Mouse (Mus musculus) activated CD4-positive, CD25-positive, alpha-beta regulatory T cell, adult 4 months (primary cell): ENCODE measurements around the gene Atp1a4. TPM values are rescaled to one million over a fixed set of nuclear protein-coding genes. Genes with fewer than 3 reads are reported as not detected.
"Not testable (repeated sequence)": the region's sequence is repeated elsewhere in the genome, so short reads cannot be mapped to it uniquely, and the experiment has no call there.

ENCODE experiments used
- ATAC-seq: one replicate; pipeline ENCODE4 v1.8.0; 2017
- polyA plus RNA-seq, 2 experiments: library from polyadenylated mRNA; unstranded; fragments of 100-300 nt; shearing (Covaris generic); gene quantifications; one replicate each; pipeline ENCODE4 v1.2.1; 2017

Atp1a4 gene
- polyA plus RNA-seq, 2 experiments from 2014 or later: not detected

- ATAC-seq: no peak
These were observed 23.5 kb upstream of the Atp1a4 start for GRCm38 (mm10) chr1:172281522-172282254.

GRCm38 (mm10) chr1:172279768-172280509 is 21.7 kb upstream of the Atp1a4 start:
- no peak for ATAC-seq

- ATAC-seq: no peak
These were observed 20.1 kb upstream of the Atp1a4 start for GRCm38 (mm10) chr1:172278328-172278727.

- ATAC-seq: peak; percentile 92
These were observed 19.0 kb upstream of the Atp1a4 start for GRCm38 (mm10) chr1:172277172-172277571.

DNA sequence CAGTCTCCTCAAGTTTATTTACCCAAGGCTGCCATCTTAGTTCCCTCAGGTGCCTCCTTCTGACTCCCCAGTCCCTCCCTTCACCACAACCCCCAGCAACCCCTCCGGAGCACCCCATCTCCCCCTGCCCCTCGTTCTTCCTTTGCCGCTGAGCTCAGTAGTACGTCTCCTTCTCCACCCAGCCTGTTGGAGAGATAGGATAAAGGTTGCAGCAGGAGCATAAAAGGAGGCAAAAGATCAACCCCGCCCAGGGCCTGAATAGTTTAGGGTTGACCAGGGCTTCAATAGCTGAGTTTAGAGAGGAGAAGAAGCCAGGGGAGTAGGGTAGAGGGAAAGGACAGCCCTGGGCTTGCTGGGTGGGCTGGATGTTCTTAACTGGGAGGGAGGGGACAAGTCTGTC is 16.3 kb upstream of the Atp1a4 start:
- ATAC-seq: no peak

GRCm38 (mm10) chr1:172274116-172274515 is 15.9 kb upstream of the Atp1a4 start:
- no peak for ATAC-seq

DNA sequence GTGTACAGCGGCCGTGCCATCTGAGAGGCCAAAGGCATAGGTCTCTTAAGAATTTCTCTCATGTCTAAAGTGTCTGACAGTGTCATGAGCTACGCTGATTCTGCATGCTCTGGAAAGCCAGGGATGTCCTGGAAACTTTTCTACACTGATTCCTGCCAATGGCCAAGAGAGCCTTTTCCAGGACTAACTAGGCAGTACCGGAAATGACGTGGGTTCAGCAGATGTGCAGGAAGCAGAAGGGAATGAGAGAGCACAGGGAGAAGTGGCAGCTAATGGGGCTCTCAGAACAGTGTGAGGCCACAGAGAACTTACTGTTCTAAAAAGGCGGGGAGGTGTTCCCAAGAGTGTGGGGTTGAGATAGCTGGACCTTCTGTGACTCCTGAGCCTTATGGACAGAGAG is 15.2 kb upstream of the Atp1a4 start:
- ATAC-seq: no peak

GRCm38 (mm10) chr1:172271765-172272164 is 13.6 kb upstream of the Atp1a4 start:
- ATAC-seq: no peak

DNA sequence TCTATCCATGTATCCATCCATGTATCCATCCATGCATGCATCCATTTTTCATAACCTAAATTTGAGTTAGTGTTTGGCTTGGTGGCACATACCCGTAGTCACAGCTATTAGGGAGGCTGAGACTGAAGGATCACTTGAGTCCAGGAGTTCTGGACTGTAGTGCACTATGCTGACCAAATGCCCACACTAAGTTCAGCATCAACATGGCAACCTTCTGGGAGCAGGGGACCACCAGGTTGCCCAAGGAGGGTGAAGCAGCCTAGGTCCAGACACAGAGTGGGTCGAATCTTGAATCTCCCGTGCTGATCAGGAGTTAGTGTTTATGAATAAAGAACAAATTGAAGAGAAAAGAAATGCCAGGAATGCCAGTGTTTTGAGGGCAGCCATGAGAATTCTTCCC is 13.0 kb upstream of the Atp1a4 start:
- no peak for ATAC-seq

DNA sequence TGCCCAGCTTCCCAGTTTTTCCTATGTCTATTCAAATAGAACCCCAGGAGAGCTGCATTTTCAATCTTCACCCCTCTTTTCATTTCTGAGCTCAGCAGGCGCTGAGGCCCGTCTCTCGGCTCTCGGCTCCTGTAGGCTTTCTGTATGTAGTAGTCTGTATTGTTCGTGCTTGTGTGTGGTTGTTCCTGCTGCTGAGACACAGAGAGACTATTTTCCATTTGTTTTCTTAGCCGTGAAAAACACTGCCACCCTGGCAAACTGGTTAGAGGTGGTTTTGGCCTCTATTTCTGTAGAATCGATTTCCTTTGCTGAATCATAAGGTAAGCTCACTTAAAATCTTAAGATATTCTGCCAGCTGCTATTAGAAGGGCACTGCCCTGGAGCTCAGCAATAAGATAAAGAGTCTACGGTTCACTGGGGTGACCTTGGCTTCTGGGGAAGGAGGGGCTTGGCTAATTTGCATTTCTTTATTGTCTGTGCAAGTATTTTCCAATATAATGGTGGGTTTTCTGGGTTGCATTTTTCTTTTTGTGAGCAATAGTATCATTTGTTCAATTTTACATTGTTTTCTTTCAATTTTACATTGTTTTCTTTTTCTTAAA is 3.4 kb upstream of the Atp1a4 start, which contains the start of gene Igsf8:
TSS of gene Igsf8 (plus strand) at position 165 of the 602 bp plus-strand sequence.
- ATAC-seq: no peak

DNA sequence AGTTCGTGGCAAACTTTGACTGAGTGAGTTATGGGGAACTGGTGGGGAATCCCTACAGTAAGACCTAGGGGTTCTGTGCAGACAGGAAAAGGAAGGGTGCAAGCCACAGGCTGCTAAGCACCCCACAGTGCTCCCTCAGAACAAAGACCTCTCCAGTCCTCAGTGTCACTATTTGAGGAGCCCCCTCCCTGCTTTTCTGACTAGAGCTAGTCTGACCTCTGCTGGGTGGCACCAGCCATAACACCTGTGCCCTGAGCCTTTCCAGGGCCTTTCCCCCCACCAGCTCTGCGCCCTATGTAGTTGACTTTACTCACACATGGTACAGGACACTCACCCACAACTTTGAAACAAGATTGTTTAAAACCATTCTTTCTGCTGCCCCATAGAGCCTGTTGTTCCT is 10.5 kb downstream of the Atp1a4 start:
- ATAC-seq: peak; percentile 40

- ATAC-seq: no peak
These were observed 11.0 kb downstream of the Atp1a4 start for GRCm38 (mm10) chr1:172247216-172247615.

GRCm38 (mm10) chr1:172244645-172245044 is 13.6 kb downstream of the Atp1a4 start:
- ATAC-seq: not testable (repeated sequence)

DNA sequence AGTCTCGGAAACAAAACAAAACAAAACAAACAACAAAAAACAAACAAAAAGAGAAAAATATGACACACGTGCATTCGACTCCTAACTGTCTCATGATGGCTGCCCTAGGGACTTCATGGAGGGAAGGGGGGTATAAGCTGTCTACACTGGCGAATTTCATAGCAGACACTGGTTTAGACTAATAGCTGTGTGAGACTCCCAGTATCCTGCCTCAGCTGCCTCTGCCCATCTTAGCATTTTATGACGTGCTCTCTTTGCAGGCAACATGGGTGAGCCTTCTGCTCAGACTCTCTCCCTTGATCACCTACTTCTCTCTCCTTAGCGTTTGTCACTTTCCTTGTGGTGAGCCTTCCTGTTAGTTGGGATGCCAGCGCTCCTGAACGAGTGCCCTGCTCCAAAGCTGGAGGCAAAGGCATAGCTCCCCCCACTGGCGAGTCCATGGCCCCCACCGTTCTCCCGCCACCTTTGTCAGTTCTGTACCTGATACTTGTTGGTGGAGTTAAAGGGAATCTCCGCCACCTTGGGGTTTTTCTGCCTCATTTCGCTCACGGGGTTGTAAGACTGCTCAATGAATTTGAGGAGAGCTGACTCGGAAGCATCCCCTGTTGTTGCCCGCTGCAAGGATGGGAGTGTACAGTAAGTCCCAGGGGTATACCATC is 14.5 kb downstream of the Atp1a4 start:
- no peak for ATAC-seq

DNA sequence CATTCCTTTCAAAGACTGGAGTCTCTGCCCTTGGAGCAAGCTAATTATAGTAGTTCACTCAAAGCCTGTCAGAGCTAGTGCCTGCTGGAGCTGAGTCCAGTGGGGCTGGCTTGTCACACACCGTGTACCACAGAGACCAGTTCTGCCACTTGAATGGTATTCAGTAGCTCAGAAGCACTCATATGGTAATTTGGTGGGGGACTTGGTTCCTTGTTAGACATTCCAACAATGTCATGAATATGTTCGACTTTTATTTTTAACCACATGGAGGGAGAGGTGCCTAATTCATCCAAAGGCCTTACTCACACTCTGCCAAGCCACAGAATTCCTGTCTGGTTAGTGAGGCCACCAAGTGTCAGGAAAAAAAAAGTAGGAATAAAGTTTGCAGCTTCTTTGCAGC is 15.8 kb downstream of the Atp1a4 start:
- no peak for ATAC-seq

GRCm38 (mm10) chr1:172240945-172241708 is 17.1 kb downstream of the Atp1a4 start:
- ATAC-seq: no peak

GRCm38 (mm10) chr1:172229215-172229614 is 29.0 kb downstream of the Atp1a4 start:
- ATAC-seq: no peak

DNA sequence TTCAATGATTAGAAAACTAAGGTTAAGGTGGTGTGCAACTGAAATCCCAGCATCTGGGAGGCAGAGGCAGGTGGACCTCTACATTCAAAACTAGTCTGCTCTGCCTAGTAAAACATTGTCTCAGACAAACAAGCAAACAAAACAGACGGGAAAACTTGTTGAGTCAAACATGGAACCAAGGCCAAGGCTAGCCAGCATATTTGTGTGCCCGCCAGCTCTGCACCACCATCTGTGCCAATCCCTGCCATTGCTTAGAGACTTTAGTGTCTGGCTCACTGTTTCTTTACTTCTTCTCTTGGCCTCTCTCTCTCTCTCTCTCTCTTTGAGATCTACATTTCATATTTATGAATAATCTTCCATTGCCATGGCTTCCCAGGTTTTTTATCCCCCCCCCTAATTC is 30.0 kb downstream of the Atp1a4 start:
- no peak for ATAC-seq

GRCm38 (mm10) chr1:172221297-172222063 is 36.7 kb downstream of the Atp1a4 start:
- ATAC-seq: no peak

GRCm38 (mm10) chr1:172220414-172220813 is 37.8 kb downstream of the Atp1a4 start:
- ATAC-seq: no peak
